Mouse (Mus musculus): ENCODE data around the gene Yju2. TPM values are rescaled to one million over a fixed set of nuclear protein-coding genes. Genes with fewer than 3 reads are reported as not detected.
A peak's percentile ranks its signal among the peaks of the same experiment; 100 is the strongest.

The Yju2 gene
- total and polyA plus RNA-seq, 3 experiments: 10.7 to 14.4 (median 12.9) TPM

GRCm38 (mm10) chr17:56008356-56009087 is 49.6 kb downstream of the Yju2 start:
- H3K36me3 ChIP-seq (replicated peaks in 1 of 2; ENCODE audit: control insufficient read depth in 1 of 2, insufficient read depth in 1 of 2, low read length in 1 of 2): peaks cover 16 to 25% of the 10 kb centered on the region in 2 experiments
- H3K4me1 ChIP-seq (ENCODE audit: control insufficient read depth in 1 of 2, insufficient read depth in 2 of 2): peaks cover 9 to 27% of the 10 kb centered on the region in 2 experiments
- H3K27ac ChIP-seq (ENCODE audit: insufficient read depth, low read depth): peak overlapping the region; percentile 67
- in situ Hi-C loops (cut with MboI; ENCODE audit: low pct_ligation_motif_present, low pct_unique_long_range_greater_than_20kb, low sequenced_read_pairs) (loop anchor here (5.0 kb wide), 1 partner anchor 36 kb away; the partner anchor contains the start of gene Shd), dilution Hi-C loops (cut with MboI; ENCODE audit: extremely low pct_ligation_motif_present, extremely low pct_unique_long_range_greater_than_20kb, low sequenced_read_pairs) (no loop called here)
- H3K4me3 ChIP-seq (replicated peaks in 1 of 3; ENCODE audit: low read depth in 2 of 3, low read length in 2 of 3, poor library complexity in 1 of 3): peak overlapping the region; percentile 62 to 91 (median 77)
- H3K9me3 ChIP-seq (replicated peaks; ENCODE audit: low read length): no peaks in the 10 kb centered on the region
- peak overlapping the region; percentile 94 for H3K4me2 ChIP-seq (ENCODE audit: insufficient read depth, low read depth, poor library complexity, severe bottlenecking)
- no peaks in the 10 kb centered on the region for H3K27me3 ChIP-seq (replicated peaks)
- H3K9ac ChIP-seq (ENCODE audit: insufficient read depth, low read depth): peak overlapping the region; percentile 55
- H3K79me2 ChIP-seq (replicated peaks; ENCODE audit: control insufficient read depth, extremely low read depth, insufficient read depth, poor library complexity, severe bottlenecking): peaks cover 5% of the 10 kb centered on the region; the same call in 1 of the 2 replicates
- peak; percentile 97 for DNase-seq (ENCODE audit: extremely low read depth)
- TF ChIP-seq RCOR1 (conservative IDR thresholded peaks at IDR 0.05; ENCODE audit: low read depth, low read length): no peak
- peak; percentile 76 for TF ChIP-seq TBP (conservative IDR thresholded peaks at IDR 0.05; ENCODE audit: low read depth, low read length)
- 0 out of 2 replicates have a peak, but pooled peaks have one; percentile 21 for TF ChIP-seq MYC (IDR thresholded peaks at IDR 0.05; ENCODE audit: low read depth, low read length)
- no peak for TF ChIP-seq CTCF (conservative IDR thresholded peaks at IDR 0.05 in 1 of 2, IDR thresholded peaks at IDR 0.05 in 1 of 2; ENCODE audit: low read depth in 2 of 2, low read length in 2 of 2)
- TF ChIP-seq ELF1 (IDR thresholded peaks at IDR 0.05; ENCODE audit: low read depth, low read length): peak; percentile 28; the same call in 1 of the 2 replicates
- TF ChIP-seq JUN (IDR thresholded peaks at IDR 0.05; ENCODE audit: insufficient read depth, low read depth, low read length): no peak
- peak; percentile 84 for TF ChIP-seq SIN3A (IDR thresholded peaks at IDR 0.05; ENCODE audit: low read length)
- 0 out of 2 replicates have a peak, but pooled peaks have one; percentile 25 for TF ChIP-seq KAT2A (IDR thresholded peaks at IDR 0.05; ENCODE audit: insufficient replicate concordance, low read length)
- no peak for TF ChIP-seq CHD1 (IDR thresholded peaks at IDR 0.05; ENCODE audit: low read depth, low read length)
- no peak for TF ChIP-seq GABPA (IDR thresholded peaks at IDR 0.05; ENCODE audit: insufficient replicate concordance, low read depth, low read length)
- peak; percentile 81; the same call in 1 of the 2 replicates for TF ChIP-seq E2F4 (IDR thresholded peaks at IDR 0.05; ENCODE audit: insufficient replicate concordance, low read depth, low read length)
- no peak; the same call in 1 of the 2 replicates for TF ChIP-seq MXI1 (IDR thresholded peaks at IDR 0.05; ENCODE audit: low read depth, low read length)
- peak; percentile 68 for TF ChIP-seq CHD2 (IDR thresholded peaks at IDR 0.05; ENCODE audit: low read length)
- peak; percentile 52 for TF ChIP-seq MAX (IDR thresholded peaks at IDR 0.05; ENCODE audit: low read length)
- TF ChIP-seq ETS1 (conservative IDR thresholded peaks at IDR 0.05; ENCODE audit: low read depth, low read length): no peak
- TF ChIP-seq IRF4 (IDR thresholded peaks at IDR 0.05; ENCODE audit: low read depth, low read length): no peak
- TF ChIP-seq MAFK (IDR thresholded peaks at IDR 0.05; ENCODE audit: insufficient replicate concordance, low read length): no peak
- peak; percentile 68 for TF ChIP-seq POLR2AphosphoS2 (IDR thresholded peaks at IDR 0.05; ENCODE audit: low read depth, low read length)
- TF ChIP-seq ZNF384 (IDR thresholded peaks at IDR 0.05; ENCODE audit: low read depth, low read length): no peak
- TF ChIP-seq ZC3H11A (IDR thresholded peaks at IDR 0.05; ENCODE audit: low read depth, low read length): no peak
- peak; percentile 42 for TF ChIP-seq USF1 (IDR thresholded peaks at IDR 0.05; ENCODE audit: low read depth, low read length)
- no peak for TF ChIP-seq ZKSCAN1 (IDR thresholded peaks at IDR 0.05; ENCODE audit: borderline replicate concordance, low read depth, low read length)
- TF ChIP-seq TCF12 (IDR thresholded peaks at IDR 0.05; ENCODE audit: low read depth, low read length): peak; percentile 39
- peak; percentile 86; the same call in 1 of the 2 replicates for TF ChIP-seq ZMIZ1 (IDR thresholded peaks at IDR 0.05; ENCODE audit: low read depth, low read length)
- peak; percentile 86 for TF ChIP-seq NELFE (IDR thresholded peaks at IDR 0.05; ENCODE audit: low read depth, low read length)
- no peak for TF ChIP-seq MEF2A (IDR thresholded peaks at IDR 0.05; ENCODE audit: borderline replicate concordance, low read depth, low read length)
- peak; percentile 60 for TF ChIP-seq HCFC1 (IDR thresholded peaks at IDR 0.05; ENCODE audit: low read depth, low read length)
- TF ChIP-seq JUND (conservative IDR thresholded peaks at IDR 0.05; ENCODE audit: low read depth, low read length): no peak
- TF ChIP-seq SMC3 (IDR thresholded peaks at IDR 0.05; ENCODE audit: low read depth, low read length): no peak
- TF ChIP-seq EP300 (IDR thresholded peaks at IDR 0.05; ENCODE audit: low read length): no peak
- TF ChIP-seq MAZ (IDR thresholded peaks at IDR 0.05; ENCODE audit: low read depth, low read length): no peak
- no peak; the same call in 1 of the 2 replicates for TF ChIP-seq USF2 (conservative IDR thresholded peaks at IDR 0.05; ENCODE audit: low read depth, low read length)
- TF ChIP-seq BHLHE40 (IDR thresholded peaks at IDR 0.05; ENCODE audit: low read depth, low read length): no peak
- TF ChIP-seq RAD21 (IDR thresholded peaks at IDR 0.05; ENCODE audit: low read depth, low read length): no peak
- no peak for TF ChIP-seq UBTF (IDR thresholded peaks at IDR 0.05; ENCODE audit: low read depth, low read length)
- TF ChIP-seq POLR2A (IDR thresholded peaks at IDR 0.05; ENCODE audit: low read depth, low read length): peak; percentile 73
- no peak for TF ChIP-seq NRF1 (IDR thresholded peaks at IDR 0.05; ENCODE audit: low read depth, low read length)
- TF ChIP-seq PAX5 (IDR thresholded peaks at IDR 0.05; ENCODE audit: low read length): no peak
